Mouse (Mus musculus) spleen, adult 10 weeks (tissue): Measurements from ENCODE around the gene Pfkl. TPM values are rescaled to one million over a fixed set of nuclear protein-coding genes. Genes with fewer than 3 reads are reported as not detected.

ENCODE experiments used
- polyA plus RNA-seq: library from polyadenylated mRNA; stranded (reverse); fragments of 350-450 nt; fragmentation: Illumina TruSeq; extraction: RNeasy Lipid Tissue Mini Kit (QIAGEN cat#74804); gene quantifications from one replicate; pipeline ENCODE4 v1.2.3, GENCODE M21; 2015; ENCODE audit warnings: low replicate concordance; ENCODE audit not compliant: insufficient read depth

The Pfkl gene
- polyA plus RNA-seq, result 8.5 TPM

DNA sequence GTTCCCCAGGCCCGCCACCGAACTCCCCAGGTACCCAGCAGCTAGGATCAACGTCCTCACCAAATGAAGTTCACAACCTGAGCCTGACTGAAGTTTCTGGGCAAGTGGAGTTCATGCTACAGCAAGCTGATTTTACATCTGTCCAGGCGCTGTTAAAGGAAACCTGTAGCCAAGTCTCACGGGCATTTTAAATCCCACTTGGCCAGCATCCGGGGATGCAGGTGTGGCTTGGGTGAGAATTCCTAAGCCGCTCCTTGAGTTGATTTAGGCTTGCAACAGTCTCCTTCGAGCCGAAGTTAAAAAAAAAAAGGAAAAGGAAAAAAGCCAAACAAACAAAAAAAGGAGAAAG, at the start of gene Pfkl:
Gene Pfkl (minus strand): TSS at position 139 of the 349 bp plus-strand sequence.

DNA sequence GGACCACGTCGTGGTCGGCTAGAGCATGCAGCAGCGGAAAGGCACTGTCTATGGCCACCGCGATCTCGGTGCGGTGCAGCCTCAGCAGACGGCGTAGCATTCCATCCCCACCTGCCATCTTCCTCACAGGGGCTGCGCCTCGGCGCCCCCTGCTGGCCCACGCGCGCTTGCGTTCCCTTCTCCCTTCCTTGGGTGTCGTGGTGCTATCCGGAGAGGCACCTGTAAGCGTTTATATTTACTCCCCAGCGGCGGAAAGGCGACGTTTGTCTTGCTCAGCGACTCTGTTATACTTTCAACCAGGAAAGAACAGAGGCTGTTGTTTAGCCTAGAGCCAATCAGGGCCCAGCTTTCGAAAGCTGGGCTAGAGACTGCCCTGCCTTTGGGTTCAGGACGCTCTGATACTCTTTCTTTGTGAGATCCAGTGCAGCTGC, 33.5 kb upstream of the Pfkl start, which contains the start of gene Aire:
Gene Aire (minus strand): TSS at position 205 of the 431 bp plus-strand sequence.

DNA sequence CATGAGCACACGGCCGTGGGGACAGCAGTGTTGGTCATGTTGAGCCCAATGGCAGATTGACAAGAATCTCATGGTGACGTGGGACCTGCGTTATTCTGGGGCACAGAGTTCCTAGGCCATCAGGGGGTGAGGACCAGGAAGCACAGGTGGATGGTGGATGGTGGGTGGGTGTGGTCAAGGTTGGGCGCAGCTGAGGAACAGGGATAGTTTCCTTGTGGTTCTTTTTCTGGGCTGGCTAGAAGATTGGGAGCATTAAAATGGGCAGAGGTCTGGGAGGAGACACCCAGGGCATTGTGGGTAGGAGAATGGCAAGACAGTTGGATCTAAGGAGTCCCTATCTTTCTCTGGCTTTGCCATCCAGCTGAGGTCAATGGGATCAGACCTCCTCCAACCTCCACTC, 31.8 kb upstream of the Pfkl start, which contains the start of gene Dnmt3l:
Gene Dnmt3l (plus strand): TSS at position 301 of the 400 bp plus-strand sequence.

DNA sequence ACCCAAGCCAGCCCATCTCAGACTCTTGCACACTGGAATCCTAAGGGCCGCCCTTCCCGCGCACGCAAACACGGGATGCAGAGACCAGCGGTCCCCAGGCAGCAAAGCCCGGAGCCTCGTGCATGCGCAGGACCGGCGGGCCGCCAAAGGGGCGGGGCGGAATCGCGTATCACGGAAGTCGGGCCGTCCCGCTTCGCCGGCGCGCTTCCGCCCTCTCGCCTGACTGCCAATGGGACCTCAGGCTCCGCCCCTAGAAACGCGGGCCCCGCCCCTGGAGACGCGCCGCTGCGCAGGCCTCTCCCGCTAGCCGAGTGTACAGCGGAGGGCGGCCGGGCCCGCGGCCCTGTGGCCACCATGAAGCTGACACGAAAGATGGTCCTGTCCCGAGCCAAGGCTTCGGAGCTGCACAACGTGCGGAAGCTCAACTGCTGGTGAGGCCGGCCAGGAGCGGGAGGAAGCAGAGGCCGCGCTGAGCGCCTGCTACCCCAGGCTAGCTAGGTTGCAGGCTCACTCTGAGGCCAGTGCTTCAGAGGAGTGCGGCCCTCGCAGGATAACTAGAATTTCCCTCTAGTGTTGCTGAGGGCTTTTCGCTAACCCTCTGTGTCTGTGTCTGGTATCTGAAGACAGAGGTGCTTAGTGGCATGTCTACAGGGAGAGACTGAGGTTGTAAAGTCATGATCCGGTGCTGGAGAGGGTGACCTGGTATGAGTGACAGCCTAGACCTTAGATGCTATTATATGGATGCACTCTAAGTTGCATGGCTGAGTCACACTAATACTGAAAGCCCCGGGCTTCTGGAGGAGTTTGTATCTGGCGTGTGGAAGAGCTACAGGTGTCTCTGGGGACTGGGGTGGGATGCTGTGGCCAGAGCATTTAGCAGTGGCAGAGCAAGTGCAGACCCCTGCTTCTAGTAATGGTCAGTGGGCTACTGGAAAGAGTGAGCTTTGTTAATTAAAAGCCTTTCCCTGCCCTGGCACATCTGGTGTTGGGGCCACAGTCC, 31.2 kb downstream of the Pfkl start, which contains the start of gene 1810043G02Rik:
Gene 1810043G02Rik (plus strand): TSS at position 174 of the 1,000 bp plus-strand sequence.

DNA sequence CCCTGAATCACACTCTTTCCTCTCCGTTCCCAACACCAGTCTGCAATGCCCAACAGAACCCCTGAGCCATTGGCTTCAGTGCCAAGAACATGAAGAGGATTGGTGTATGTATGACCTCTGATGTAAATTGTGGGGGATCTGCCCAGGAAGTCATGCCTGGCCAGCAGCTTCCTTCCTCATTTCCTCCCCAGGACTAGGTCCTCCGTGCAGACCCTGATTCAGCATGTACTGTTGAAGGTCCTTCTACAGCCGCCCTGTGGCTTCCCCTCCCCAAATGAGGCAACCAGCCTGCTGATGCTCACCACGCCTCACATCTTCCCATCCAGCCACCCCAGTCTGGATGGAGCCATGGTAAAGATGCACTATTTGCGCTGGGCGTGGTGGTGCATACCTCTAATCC, 39.4 kb downstream of the Pfkl start, which contains the start of gene Trpm2:
Gene Trpm2 (minus strand): TSS at position 83 of the 400 bp plus-strand sequence.

Other genes with a start within 250 kb of the Pfkl start
- not detected for gene Gm3238, start 238.8 kb downstream of the Pfkl start, polyA plus RNA-seq
- not detected for gene Gm7138, start 233.1 kb downstream of the Pfkl start, polyA plus RNA-seq
- not detected for gene Gm3250, start 227.5 kb downstream of the Pfkl start, polyA plus RNA-seq
- gene Gm7137, start 221.9 kb downstream of the Pfkl start, polyA plus RNA-seq, result not detected
- gene Gm9639, start 215.0 kb downstream of the Pfkl start, polyA plus RNA-seq, result not detected
- not detected for gene Gm19668, start 210.9 kb downstream of the Pfkl start, polyA plus RNA-seq
- not detected for gene Gm9507, start 198.2 kb downstream of the Pfkl start, polyA plus RNA-seq
- gene Gm2696, start 195.4 kb downstream of the Pfkl start, polyA plus RNA-seq, result not detected
- gene Krtap10-4, start 183.0 kb downstream of the Pfkl start, polyA plus RNA-seq, result not detected
- gene Krtap10-10, start 174.1 kb downstream of the Pfkl start, polyA plus RNA-seq, result not detected
- gene Gm36176, start 163.3 kb downstream of the Pfkl start, polyA plus RNA-seq, result not detected
- gene Gm10318, start 157.2 kb downstream of the Pfkl start, polyA plus RNA-seq, result not detected
- not detected for gene Gm3285, start 148.1 kb downstream of the Pfkl start, polyA plus RNA-seq
- gene Lrrc3, start 107.5 kb downstream of the Pfkl start, polyA plus RNA-seq, result 1.2 TPM
- 66.5 TPM for gene Trpm2, start 39.5 kb downstream of the Pfkl start, polyA plus RNA-seq
- gene 1810043G02Rik, start 31.6 kb downstream of the Pfkl start, polyA plus RNA-seq, result 4.4 TPM
- gene Dnmt3l, start 31.9 kb upstream of the Pfkl start, polyA plus RNA-seq, result not detected
- gene Aire, start 33.5 kb upstream of the Pfkl start, polyA plus RNA-seq, result 1.9 TPM
- 222 TPM for gene Icosl, start 59.2 kb upstream of the Pfkl start, polyA plus RNA-seq
- 16.5 TPM for gene D10Jhu81e, start 159.7 kb upstream of the Pfkl start, polyA plus RNA-seq
- gene Pwp2, start 175.1 kb upstream of the Pfkl start, polyA plus RNA-seq, result 14.7 TPM
- 37.9 TPM for gene Trappc10, start 234.6 kb upstream of the Pfkl start, polyA plus RNA-seq